Mouse (Mus musculus): ENCODE data around the gene Sema4c. TPM values are rescaled to one million over a fixed set of nuclear protein-coding genes. Genes with fewer than 3 reads are reported as not detected.

Sema4c gene
- polyA plus RNA-seq, 1 experiment from 2014 or later, result 4.7 TPM

- no peak overlapping the region for H3K4me2 ChIP-seq (ENCODE audit: low read length)
- ATAC-seq (ENCODE audit: low FRiP score, low TSS enrichment) (no peak), DNase-seq (no peak)
- H3K36me3 ChIP-seq (ENCODE audit: control insufficient read depth, insufficient read depth, low read length), result peaks cover 16% of the 10 kb centered on the region
- no peak overlapping the region for H3K27ac ChIP-seq (replicated peaks; ENCODE audit: low read depth, low read length)
- no peak overlapping the region for H3K9ac ChIP-seq (replicated peaks; ENCODE audit: low read length)
- 98% methylated on average over 4 of the region's 4 CpGs for WGBS
- H3K9me3 ChIP-seq (ENCODE audit: control insufficient read depth, low read length), result no peaks in the 10 kb centered on the region
- no peaks in the 10 kb centered on the region for H3K4me1 ChIP-seq (ENCODE audit: control insufficient read depth, insufficient read depth, low read length)
- no peak overlapping the region for H3K4me3 ChIP-seq (replicated peaks; ENCODE audit: low read depth, low read length)
- no peaks in the 10 kb centered on the region for H3K27me3 ChIP-seq (ENCODE audit: control insufficient read depth, insufficient read depth, low read length)
Measured at GRCm38 (mm10) chr1:36529875-36530274, 28.3 kb downstream of the Sema4c start.

GRCm38 (mm10) chr1:36529274-36529673 lies 28.9 kb downstream of the Sema4c start:
- Histone ChIP-seq H3K4me1 (ENCODE audit: control insufficient read depth, insufficient read depth, low read length) (no peaks in the 10 kb centered on the region), H3K9me3 (ENCODE audit: control insufficient read depth, low read length) (no peaks in the 10 kb centered on the region), H3K4me2 (ENCODE audit: low read length) (no peak overlapping the region), H3K27ac (replicated peaks; ENCODE audit: low read depth, low read length) (no peak overlapping the region), H3K36me3 (ENCODE audit: control insufficient read depth, insufficient read depth, low read length) (peaks cover 22% of the 10 kb centered on the region), H3K27me3 (ENCODE audit: control insufficient read depth, insufficient read depth, low read length) (no peaks in the 10 kb centered on the region), H3K4me3 (replicated peaks; ENCODE audit: low read depth, low read length) (no peak overlapping the region), H3K9ac (replicated peaks; ENCODE audit: low read length) (no peak overlapping the region)
- no peak for ATAC-seq (ENCODE audit: low FRiP score, low TSS enrichment)
- DNase-seq, result no peak
- WGBS, result 92% methylated on average over 4 of the region's 4 CpGs

- WGBS, result 3% methylated on average over 1 of the region's 1 CpGs
- ATAC-seq (ENCODE audit: low FRiP score, low TSS enrichment), result peak; percentile 42; the same call in 1 of the 2 replicates
- Histone ChIP-seq H3K4me1 (ENCODE audit: control insufficient read depth, insufficient read depth, low read length) (no peaks in the 10 kb centered on the region), H3K4me2 (ENCODE audit: low read length) (no peak overlapping the region), H3K9ac (replicated peaks; ENCODE audit: low read length) (no peak overlapping the region), H3K36me3 (ENCODE audit: control insufficient read depth, insufficient read depth, low read length) (peaks cover 31% of the 10 kb centered on the region), H3K9me3 (ENCODE audit: control insufficient read depth, low read length) (no peaks in the 10 kb centered on the region), H3K27me3 (ENCODE audit: control insufficient read depth, insufficient read depth, low read length) (no peaks in the 10 kb centered on the region), H3K27ac (replicated peaks; ENCODE audit: low read depth, low read length) (peak overlapping the region; percentile 66), H3K4me3 (replicated peaks; ENCODE audit: low read depth, low read length) (no peak overlapping the region)
- peak; percentile 84 for DNase-seq
Measured at GRCm38 (mm10) chr1:36528351-36528750, 29.8 kb downstream of the Sema4c start.

GRCm38 (mm10) chr1:36526903-36527302 lies 31.2 kb downstream of the Sema4c start:
- H3K4me3 ChIP-seq (replicated peaks; ENCODE audit: low read depth, low read length), result no peak overlapping the region
- no peaks in the 10 kb centered on the region for H3K9me3 ChIP-seq (ENCODE audit: control insufficient read depth, low read length)
- 91% methylated on average over 10 of the region's 10 CpGs for WGBS
- no peak overlapping the region for H3K27ac ChIP-seq (replicated peaks; ENCODE audit: low read depth, low read length)
- H3K36me3 ChIP-seq (ENCODE audit: control insufficient read depth, insufficient read depth, low read length), result peaks cover 43% of the 10 kb centered on the region
- H3K27me3 ChIP-seq (ENCODE audit: control insufficient read depth, insufficient read depth, low read length), result no peaks in the 10 kb centered on the region
- no peak for DNase-seq
- no peak overlapping the region for H3K9ac ChIP-seq (replicated peaks; ENCODE audit: low read length)
- no peak for ATAC-seq (ENCODE audit: low FRiP score, low TSS enrichment)
- no peak overlapping the region for H3K4me2 ChIP-seq (ENCODE audit: low read length)
- H3K4me1 ChIP-seq (ENCODE audit: control insufficient read depth, insufficient read depth, low read length), result no peaks in the 10 kb centered on the region

- Histone ChIP-seq H3K27ac (replicated peaks; ENCODE audit: low read depth, low read length) (no peak overlapping the region), H3K9me3 (ENCODE audit: control insufficient read depth, low read length) (no peaks in the 10 kb centered on the region), H3K27me3 (ENCODE audit: control insufficient read depth, insufficient read depth, low read length) (no peaks in the 10 kb centered on the region), H3K4me1 (ENCODE audit: control insufficient read depth, insufficient read depth, low read length) (no peaks in the 10 kb centered on the region), H3K36me3 (ENCODE audit: control insufficient read depth, insufficient read depth, low read length) (peaks cover 53% of the 10 kb centered on the region), H3K4me3 (replicated peaks; ENCODE audit: low read depth, low read length) (no peak overlapping the region), H3K9ac (replicated peaks; ENCODE audit: low read length) (no peak overlapping the region), H3K4me2 (ENCODE audit: low read length) (no peak overlapping the region)
- no peak for DNase-seq
- WGBS, result 95% methylated on average over 12 of the region's 12 CpGs
- no peak for ATAC-seq (ENCODE audit: low FRiP score, low TSS enrichment)
Measured at GRCm38 (mm10) chr1:36525774-36526173, 32.4 kb downstream of the Sema4c start.

- Histone ChIP-seq H3K27me3 (ENCODE audit: control insufficient read depth, insufficient read depth, low read length) (no peaks in the 10 kb centered on the region), H3K27ac (replicated peaks; ENCODE audit: low read depth, low read length) (peak overlapping the region; percentile 67; the same call in 1 of the 2 replicates), H3K4me1 (ENCODE audit: control insufficient read depth, insufficient read depth, low read length) (no peaks in the 10 kb centered on the region), H3K9ac (replicated peaks; ENCODE audit: low read length) (no peak overlapping the region), H3K9me3 (ENCODE audit: control insufficient read depth, low read length) (no peaks in the 10 kb centered on the region), H3K4me3 (replicated peaks; ENCODE audit: low read depth, low read length) (no peak overlapping the region), H3K36me3 (ENCODE audit: control insufficient read depth, insufficient read depth, low read length) (peaks cover 70% of the 10 kb centered on the region), H3K4me2 (ENCODE audit: low read length) (no peak overlapping the region)
- DNase-seq, result no peak
- 95% methylated on average over 5 of the region's 5 CpGs for WGBS
- ATAC-seq (ENCODE audit: low FRiP score, low TSS enrichment), result no peak
Measured at GRCm38 (mm10) chr1:36524058-36524457, 34.1 kb downstream of the Sema4c start.

GRCm38 (mm10) chr1:36523332-36524013 lies 34.7 kb downstream of the Sema4c start:
- Histone ChIP-seq H3K4me2 (ENCODE audit: low read length) (no peak overlapping the region), H3K36me3 (ENCODE audit: control insufficient read depth, insufficient read depth, low read length) (peaks cover 75% of the 10 kb centered on the region), H3K4me1 (ENCODE audit: control insufficient read depth, insufficient read depth, low read length) (no peaks in the 10 kb centered on the region), H3K9me3 (ENCODE audit: control insufficient read depth, low read length) (no peaks in the 10 kb centered on the region), H3K27ac (replicated peaks; ENCODE audit: low read depth, low read length) (peak overlapping the region; percentile 67), H3K9ac (replicated peaks; ENCODE audit: low read length) (no peak overlapping the region), H3K4me3 (replicated peaks; ENCODE audit: low read depth, low read length) (no peak overlapping the region), H3K27me3 (ENCODE audit: control insufficient read depth, insufficient read depth, low read length) (no peaks in the 10 kb centered on the region)
- peak; percentile 40; the same call in 1 of the 2 replicates for ATAC-seq (ENCODE audit: low FRiP score, low TSS enrichment)
- peak; percentile 79 for DNase-seq
- 61% methylated on average over 9 of the region's 9 CpGs for WGBS

GRCm38 (mm10) chr1:36522210-36522609 lies 35.9 kb downstream of the Sema4c start:
- H3K4me2 ChIP-seq (ENCODE audit: low read length), result no peak overlapping the region
- ATAC-seq (ENCODE audit: low FRiP score, low TSS enrichment) (no peak), DNase-seq (no peak)
- H3K27ac ChIP-seq (replicated peaks; ENCODE audit: low read depth, low read length), result no peak overlapping the region
- no peaks in the 10 kb centered on the region for H3K27me3 ChIP-seq (ENCODE audit: control insufficient read depth, insufficient read depth, low read length)
- 94% methylated on average over 7 of the region's 7 CpGs for WGBS
- H3K9me3 ChIP-seq (ENCODE audit: control insufficient read depth, low read length), result no peaks in the 10 kb centered on the region
- peaks cover 75% of the 10 kb centered on the region for H3K36me3 ChIP-seq (ENCODE audit: control insufficient read depth, insufficient read depth, low read length)
- H3K9ac ChIP-seq (replicated peaks; ENCODE audit: low read length), result no peak overlapping the region
- no peak overlapping the region for H3K4me3 ChIP-seq (replicated peaks; ENCODE audit: low read depth, low read length)
- H3K4me1 ChIP-seq (ENCODE audit: control insufficient read depth, insufficient read depth, low read length), result no peaks in the 10 kb centered on the region

GRCm38 (mm10) chr1:36519626-36520025 lies 38.5 kb downstream of the Sema4c start:
- DNase-seq (no peak), ATAC-seq (ENCODE audit: low FRiP score, low TSS enrichment) (no peak)
- H3K9ac ChIP-seq (replicated peaks; ENCODE audit: low read length), result no peak overlapping the region
- H3K4me1 ChIP-seq (ENCODE audit: control insufficient read depth, insufficient read depth, low read length), result peaks cover 8% of the 10 kb centered on the region
- peaks cover 59% of the 10 kb centered on the region for H3K36me3 ChIP-seq (ENCODE audit: control insufficient read depth, insufficient read depth, low read length)
- H3K27me3 ChIP-seq (ENCODE audit: control insufficient read depth, insufficient read depth, low read length), result no peaks in the 10 kb centered on the region
- H3K4me3 ChIP-seq (replicated peaks; ENCODE audit: low read depth, low read length), result no peak overlapping the region
- H3K9me3 ChIP-seq (ENCODE audit: control insufficient read depth, low read length), result no peaks in the 10 kb centered on the region
- no peak overlapping the region for H3K4me2 ChIP-seq (ENCODE audit: low read length)
- H3K27ac ChIP-seq (replicated peaks; ENCODE audit: low read depth, low read length), result no peak overlapping the region
- 89% methylated on average over 11 of the region's 11 CpGs for WGBS

Data from midbrain, embryonic 14.5 days (tissue).